Mouse (Mus musculus): Measurements from ENCODE around the gene Mbl1.

Mbl1 gene

GRCm38 (mm10) chr14:41151220-41151898 lies at the start of gene Mbl1:
Mbl1 (plus strand) TSS chr14:41151458.
- no peak for TF ChIP-seq GATA4 (IDR thresholded peaks at IDR 0.05; ENCODE audit: insufficient replicate concordance, low read length)

GRCm38 (mm10) chr14:41102269-41102668 lies 49.0 kb upstream of the Mbl1 start:
- peak; percentile 97 for TF ChIP-seq GATA4 (IDR thresholded peaks at IDR 0.05; ENCODE audit: insufficient replicate concordance, low read length)

GRCm38 (mm10) chr14:41104853-41105444 lies 46.3 kb upstream of the Mbl1 start, which contains the start of gene Mat1a:
Mat1a (plus strand) TSS chr14:41105035.
- TF ChIP-seq GATA4 (IDR thresholded peaks at IDR 0.05; ENCODE audit: insufficient replicate concordance, low read length): peak; percentile 38; the same call in 1 of the 2 replicates

GRCm38 (mm10) chr14:41111031-41111668 lies 40.1 kb upstream of the Mbl1 start:
- TF ChIP-seq GATA4 (IDR thresholded peaks at IDR 0.05; ENCODE audit: insufficient replicate concordance, low read length): no peak

- no peak for TF ChIP-seq GATA4 (IDR thresholded peaks at IDR 0.05; ENCODE audit: insufficient replicate concordance, low read length)
Measured at GRCm38 (mm10) chr14:41112944-41113343, 38.3 kb upstream of the Mbl1 start.

GRCm38 (mm10) chr14:41116271-41116670 lies 35.0 kb upstream of the Mbl1 start:
- TF ChIP-seq GATA4 (IDR thresholded peaks at IDR 0.05; ENCODE audit: insufficient replicate concordance, low read length): no peak

GRCm38 (mm10) chr14:41124683-41125082 lies 26.6 kb upstream of the Mbl1 start:
- no peak for TF ChIP-seq GATA4 (IDR thresholded peaks at IDR 0.05; ENCODE audit: insufficient replicate concordance, low read length)

- TF ChIP-seq GATA4 (IDR thresholded peaks at IDR 0.05; ENCODE audit: insufficient replicate concordance, low read length): no peak
Measured at GRCm38 (mm10) chr14:41127997-41128396, 23.3 kb upstream of the Mbl1 start.

GRCm38 (mm10) chr14:41131540-41131939 lies 19.7 kb upstream of the Mbl1 start, which contains the start of gene Sftpa1:
Sftpa1 (plus strand) TSS chr14:41131782.
- TF ChIP-seq GATA4 (IDR thresholded peaks at IDR 0.05; ENCODE audit: insufficient replicate concordance, low read length): no peak

- TF ChIP-seq GATA4 (IDR thresholded peaks at IDR 0.05; ENCODE audit: insufficient replicate concordance, low read length): no peak
Measured at GRCm38 (mm10) chr14:41137006-41137405, 14.3 kb upstream of the Mbl1 start.

- peak; percentile 99 for TF ChIP-seq GATA4 (IDR thresholded peaks at IDR 0.05; ENCODE audit: insufficient replicate concordance, low read length)
Measured at GRCm38 (mm10) chr14:41140686-41141085, 10.6 kb upstream of the Mbl1 start.

- TF ChIP-seq GATA4 (IDR thresholded peaks at IDR 0.05; ENCODE audit: insufficient replicate concordance, low read length): no peak
Measured at GRCm38 (mm10) chr14:41146035-41146434, 5.2 kb upstream of the Mbl1 start.

- no peak for TF ChIP-seq GATA4 (IDR thresholded peaks at IDR 0.05; ENCODE audit: insufficient replicate concordance, low read length)
Measured at GRCm38 (mm10) chr14:41146922-41147321, 4.3 kb upstream of the Mbl1 start.

- TF ChIP-seq GATA4 (IDR thresholded peaks at IDR 0.05; ENCODE audit: insufficient replicate concordance, low read length): no peak
Measured at GRCm38 (mm10) chr14:41147356-41147755, 3.9 kb upstream of the Mbl1 start.

GRCm38 (mm10) chr14:41160076-41160475 lies 8.8 kb downstream of the Mbl1 start:
- TF ChIP-seq GATA4 (IDR thresholded peaks at IDR 0.05; ENCODE audit: insufficient replicate concordance, low read length): no peak

- TF ChIP-seq GATA4 (IDR thresholded peaks at IDR 0.05; ENCODE audit: insufficient replicate concordance, low read length): peak; percentile 40; the same call in 1 of the 2 replicates
Measured at GRCm38 (mm10) chr14:41160743-41161142, 9.5 kb downstream of the Mbl1 start.

Data from liver, adult (tissue).